Mouse (Mus musculus) small intestine, adult 2 months (tissue): ENCODE measurements around the gene Spata21.

Experiments
- CTCF ChIP-seq: fragments of 200-500 bp; IDR thresholded peaks from 2 replicates; pipeline ENCODE4 v1.5.1; 2012; ENCODE audit warnings: low read depth, mild to moderate bottlenecking, control low read depth, inconsistent platforms, low read length, moderate library complexity, mixed read lengths; ENCODE audit not compliant: insufficient replicate concordance, insufficient read length; ENCODE audit errors: extremely low read depth
- POLR2A ChIP-seq: fragments of 200-500 bp; IDR thresholded peaks from 2 replicates; pipeline ENCODE4 v1.6.1; 2012; ENCODE audit warnings: low read depth, mild to moderate bottlenecking, control low read depth, inconsistent platforms, low read length, moderate library complexity

GRCm38 (mm10) chr4:141069731-141070130 lies 18.4 kb upstream of the Spata21 start:
- TF ChIP-seq POLR2A, result no peak
- TF ChIP-seq CTCF, result peak; percentile 83; the same call in 1 of the 2 replicates
